Mouse (Mus musculus) G1E-ER4 (cell line): ENCODE measurements around the gene Metrnl. TPM values are rescaled to one million over a fixed set of nuclear protein-coding genes. Genes with fewer than 3 reads are reported as not detected.

Experiments
- GATA1 ChIP-seq: IDR thresholded peaks from one replicate; pipeline ENCODE4 v1.8.0; 2012; ENCODE audit warnings: low read length, inconsistent platforms
- polyA plus RNA-seq: library from polyadenylated mRNA; stranded (reverse); fragments of >175 nt; gene quantifications from 2 replicates; pipeline ENCODE4 v1.2.3, GENCODE M21; 2012

The Metrnl gene
- polyA plus RNA-seq: not detected in 2 replicates

GRCm38 (mm10) chr11:121701244-121701643 lies at the start of gene Metrnl:
Gene Metrnl (plus strand): TSS chr11:121701544.
- TF ChIP-seq GATA1: no peak

- TF ChIP-seq GATA1: no peak
Measured at GRCm38 (mm10) chr11:121651556-121651955, 49.8 kb upstream of the Metrnl start.

GRCm38 (mm10) chr11:121651983-121652382 lies 49.4 kb upstream of the Metrnl start:
- TF ChIP-seq GATA1: no peak

- no peak for TF ChIP-seq GATA1
Measured at GRCm38 (mm10) chr11:121652547-121653305, 48.6 kb upstream of the Metrnl start.

- TF ChIP-seq GATA1: no peak
Measured at GRCm38 (mm10) chr11:121653631-121654030, 47.7 kb upstream of the Metrnl start.

GRCm38 (mm10) chr11:121654406-121654945 lies 46.9 kb upstream of the Metrnl start:
- no peak for TF ChIP-seq GATA1

- TF ChIP-seq GATA1: no peak
Measured at GRCm38 (mm10) chr11:121655166-121655806, 46.1 kb upstream of the Metrnl start.

GRCm38 (mm10) chr11:121655807-121656511 lies 45.4 kb upstream of the Metrnl start:
- no peak for TF ChIP-seq GATA1

GRCm38 (mm10) chr11:121658151-121658550 lies 43.2 kb upstream of the Metrnl start:
- no peak for TF ChIP-seq GATA1

GRCm38 (mm10) chr11:121661116-121661515 lies 40.2 kb upstream of the Metrnl start:
- TF ChIP-seq GATA1: no peak

- TF ChIP-seq GATA1: no peak
Measured at GRCm38 (mm10) chr11:121667541-121667940, 33.8 kb upstream of the Metrnl start.

GRCm38 (mm10) chr11:121668776-121669175 lies 32.6 kb upstream of the Metrnl start:
- TF ChIP-seq GATA1: no peak

- TF ChIP-seq GATA1: no peak
Measured at GRCm38 (mm10) chr11:121670926-121671325, 30.4 kb upstream of the Metrnl start.

- no peak for TF ChIP-seq GATA1
Measured at GRCm38 (mm10) chr11:121672312-121672989, 28.9 kb upstream of the Metrnl start.

- no peak for TF ChIP-seq GATA1
Measured at GRCm38 (mm10) chr11:121672990-121673572, 28.3 kb upstream of the Metrnl start, which contains the start of gene B3gntl1. Gene B3gntl1 (minus strand): TSS chr11:121673153.
